Mouse (Mus musculus) limb, embryonic 11.5 days (tissue): ENCODE results near the gene Tmem132d. TPM values are rescaled to one million over a fixed set of nuclear protein-coding genes. Genes with fewer than 3 reads are reported as not detected.

Experiments used
- ATAC-seq: fragments of 200-750 bp; cut with Nextera tagmentation; 2 replicates; pipeline ENCODE4 v1.8.0; 2017; ENCODE audit warnings: low read depth; ENCODE audit not compliant: insufficient number of reproducible peaks, low FRiP score, low TSS enrichment
- DNase-seq: peaks from one replicate; pipeline ENCODE4 v3.0.0-alpha.2; 2015; ENCODE audit warnings: low spot score
- H3K27ac ChIP-seq: fragments of 300-500 bp; sonication (generic); replicated peaks from 2 replicates; pipeline ENCODE4 v1.5.1; 2014; ENCODE audit warnings: low read depth, mild to moderate bottlenecking, low read length
- H3K27me3 ChIP-seq: fragments of 300-500 bp; sonication (generic); 2 replicates; pipeline ENCODE4 v1.6.1; 2014; ENCODE audit warnings: mild to moderate bottlenecking, low read length, mixed read lengths; ENCODE audit not compliant: control insufficient read depth, insufficient read depth
- H3K36me3 ChIP-seq: fragments of 300-500 bp; sonication (generic); 2 replicates; pipeline ENCODE4 v1.6.1; 2014; ENCODE audit warnings: mild to moderate bottlenecking, low read length, moderate library complexity, mixed read lengths; ENCODE audit not compliant: control insufficient read depth, insufficient read depth
- H3K4me1 ChIP-seq: fragments of 300-500 bp; sonication (generic); 2 replicates; pipeline ENCODE4 v1.6.1; 2014; ENCODE audit warnings: low read length, mixed read lengths; ENCODE audit not compliant: control insufficient read depth, insufficient read depth
- H3K4me2 ChIP-seq: fragments of 300-500 bp; sonication (generic); 2 replicates; pipeline ENCODE4 v1.6.1; 2014; ENCODE audit warnings: low read depth, mild to moderate bottlenecking, moderate library complexity; ENCODE audit not compliant: severe bottlenecking
- H3K4me3 ChIP-seq: fragments of 300-500 bp; sonication (generic); 2 replicates; pipeline ENCODE4 v1.5.1; 2014; ENCODE audit warnings: low read depth, low read length
- H3K9ac ChIP-seq: fragments of 300-500 bp; sonication (generic); 2 replicates; pipeline ENCODE4 v1.6.1; 2014; ENCODE audit warnings: mild to moderate bottlenecking, low read length
- H3K9me3 ChIP-seq: fragments of 300-500 bp; sonication (generic); 2 replicates; pipeline ENCODE4 v1.6.1; 2016; ENCODE audit warnings: low read length; ENCODE audit not compliant: control insufficient read depth
- WGBS: fragments of 180-500 bp; shearing (Covaris S2); extraction: QIAGEN DNeasy Blood & Tissue Kit; methylation state at CpG from one replicate; pipeline ENCODE4 v1.1.7; 2014; 5-methylcytosine and 5-hydroxymethylcytosine counted together
- polyA plus RNA-seq: library from polyadenylated mRNA; unstranded; fragments of >200 nt; fragmentation: Nextera tagmentation; extraction: Ambion mirVana; gene quantifications from 2 replicates; pipeline ENCODE4 v1.2.1, GENCODE M21; 2014

The Tmem132d gene
- polyA plus RNA-seq, 1 experiment from 2014 or later: 0.60 TPM

- H3K9ac ChIP-seq: no peak overlapping the region
- no peaks in the 10 kb centered on the region for H3K9me3 ChIP-seq
- no peak overlapping the region for H3K4me3 ChIP-seq
- H3K36me3 ChIP-seq: no peaks in the 10 kb centered on the region
- ATAC-seq: no peak
- no peak overlapping the region for H3K4me2 ChIP-seq
- DNase-seq: no peak
- WGBS: 97% methylated on average over 3 of the region's 3 CpGs
- no peak overlapping the region for H3K27ac ChIP-seq
- no peaks in the 10 kb centered on the region for H3K27me3 ChIP-seq
- H3K4me1 ChIP-seq: no peaks in the 10 kb centered on the region
These were observed 288.1 kb downstream of the Tmem132d start for GRCm38 (mm10) chr5:128144799-128145198.

GRCm38 (mm10) chr5:128136818-128137217 lies 296.1 kb downstream of the Tmem132d start:
- Histone ChIP-seq H3K36me3 (no peaks in the 10 kb centered on the region), H3K4me2 (no peak overlapping the region), H3K27me3 (no peaks in the 10 kb centered on the region), H3K9me3 (no peaks in the 10 kb centered on the region), H3K9ac (no peak overlapping the region), H3K4me1 (0 out of 2 replicates have a peak, but pooled peaks cover 6% of the 10 kb centered on the region), H3K27ac (no peak overlapping the region), H3K4me3 (no peak overlapping the region)
- DNase-seq (no peak), ATAC-seq (no peak)
- 59% methylated on average over 8 of the region's 8 CpGs for WGBS

- H3K9me3 ChIP-seq: no peaks in the 10 kb centered on the region
- H3K36me3 ChIP-seq: no peaks in the 10 kb centered on the region
- H3K4me2 ChIP-seq: no peak overlapping the region
- DNase-seq (no peak), ATAC-seq (no peak)
- no peak overlapping the region for H3K9ac ChIP-seq
- no peaks in the 10 kb centered on the region for H3K4me1 ChIP-seq
- no peak overlapping the region for H3K4me3 ChIP-seq
- H3K27ac ChIP-seq: no peak overlapping the region
- no peaks in the 10 kb centered on the region for H3K27me3 ChIP-seq
- 86% methylated on average over 3 of the region's 3 CpGs for WGBS
These were observed 310.2 kb downstream of the Tmem132d start for GRCm38 (mm10) chr5:128122656-128123055.

- 73% methylated on average over 3 of the region's 3 CpGs for WGBS
- H3K27me3 ChIP-seq: no peaks in the 10 kb centered on the region
- DNase-seq (no peak), ATAC-seq (no peak)
- no peaks in the 10 kb centered on the region for H3K4me1 ChIP-seq
- no peak overlapping the region for H3K9ac ChIP-seq
- no peaks in the 10 kb centered on the region for H3K9me3 ChIP-seq
- H3K4me3 ChIP-seq: no peak overlapping the region
- no peaks in the 10 kb centered on the region for H3K36me3 ChIP-seq
- no peak overlapping the region for H3K27ac ChIP-seq
- H3K4me2 ChIP-seq: no peak overlapping the region
These were observed 313.7 kb downstream of the Tmem132d start for GRCm38 (mm10) chr5:128119171-128119570.

DNA sequence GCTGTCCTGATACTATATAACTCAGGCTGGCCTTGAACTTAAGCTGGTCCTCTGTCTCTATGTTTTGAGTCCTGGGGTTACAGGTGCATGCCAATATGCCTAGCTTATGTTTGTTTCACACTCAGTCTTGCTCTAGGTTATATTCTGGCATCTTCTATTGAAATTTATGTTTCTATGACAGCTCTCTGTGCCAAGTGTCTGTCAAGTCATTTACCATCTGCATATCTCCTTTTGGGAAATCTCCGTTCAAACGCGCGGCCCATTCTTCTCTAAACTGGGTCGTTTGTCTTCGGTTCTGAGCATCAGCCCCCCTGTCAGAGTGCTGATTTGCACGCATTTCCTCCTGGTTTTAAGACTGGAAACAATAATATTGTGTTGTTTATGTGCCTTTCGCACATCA lies 319.8 kb downstream of the Tmem132d start:
- Histone ChIP-seq H3K9me3 (no peaks in the 10 kb centered on the region), H3K4me1 (no peaks in the 10 kb centered on the region), H3K27me3 (no peaks in the 10 kb centered on the region), H3K27ac (no peak overlapping the region), H3K4me2 (no peak overlapping the region), H3K9ac (no peak overlapping the region), H3K4me3 (no peak overlapping the region), H3K36me3 (no peaks in the 10 kb centered on the region)
- 91% methylated on average over 8 of the region's 8 CpGs for WGBS
- DNase-seq (no peak), ATAC-seq (no peak)

DNA sequence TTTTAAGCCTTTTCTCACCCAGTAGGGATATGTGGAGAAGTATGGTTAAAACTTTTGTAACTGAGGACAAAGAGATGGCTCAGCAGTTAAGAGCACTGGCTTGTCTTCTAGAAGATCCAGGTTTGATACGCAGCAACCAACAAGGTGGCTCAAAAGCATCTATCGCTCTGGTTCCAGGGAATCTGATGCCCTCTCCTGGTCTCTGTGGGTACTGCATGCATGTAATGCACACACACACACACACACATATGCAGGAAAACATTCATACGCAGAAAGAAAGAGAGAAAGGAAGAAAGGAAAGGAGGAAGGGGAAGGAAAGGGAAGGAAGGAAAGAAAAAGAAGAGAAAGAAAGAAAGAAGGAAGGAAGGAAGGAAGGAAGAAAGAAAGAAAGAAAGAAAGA lies 320.4 kb downstream of the Tmem132d start:
- 95% methylated on average over 3 of the region's 3 CpGs for WGBS
- H3K4me3 ChIP-seq: no peak overlapping the region

GRCm38 (mm10) chr5:128111664-128112063 lies 321.2 kb downstream of the Tmem132d start:
- Histone ChIP-seq H3K4me3 (no peak overlapping the region), H3K9me3 (no peaks in the 10 kb centered on the region), H3K4me2 (no peak overlapping the region), H3K27ac (no peak overlapping the region), H3K9ac (no peak overlapping the region), H3K36me3 (no peaks in the 10 kb centered on the region), H3K4me1 (no peaks in the 10 kb centered on the region), H3K27me3 (no peaks in the 10 kb centered on the region)
- ATAC-seq (no peak), DNase-seq (no peak)
- WGBS: 79% methylated on average over 5 of the region's 5 CpGs

More for the DNA sequence above, 320.4 kb downstream of the Tmem132d start:
- Histone ChIP-seq H3K36me3 (no peaks in the 10 kb centered on the region), H3K4me2 (no peak overlapping the region), H3K9me3 (no peaks in the 10 kb centered on the region), H3K27ac (no peak overlapping the region), H3K9ac (no peak overlapping the region), H3K4me1 (no peaks in the 10 kb centered on the region), H3K27me3 (no peaks in the 10 kb centered on the region)
- ATAC-seq: no peak
- DNase-seq: no peak

- no peaks in the 10 kb centered on the region for H3K9me3 ChIP-seq
- 50% methylated on average over 8 of the region's 8 CpGs for WGBS
- no peak overlapping the region for H3K27ac ChIP-seq
- ATAC-seq: no peak
- H3K4me3 ChIP-seq: no peak overlapping the region
- no peaks in the 10 kb centered on the region for H3K4me1 ChIP-seq
- H3K27me3 ChIP-seq: no peaks in the 10 kb centered on the region
- H3K4me2 ChIP-seq: no peak overlapping the region
- DNase-seq: no peak
- H3K9ac ChIP-seq: no peak overlapping the region
- H3K36me3 ChIP-seq: no peaks in the 10 kb centered on the region
These were observed 330.3 kb downstream of the Tmem132d start for GRCm38 (mm10) chr5:128102556-128102955.

DNA sequence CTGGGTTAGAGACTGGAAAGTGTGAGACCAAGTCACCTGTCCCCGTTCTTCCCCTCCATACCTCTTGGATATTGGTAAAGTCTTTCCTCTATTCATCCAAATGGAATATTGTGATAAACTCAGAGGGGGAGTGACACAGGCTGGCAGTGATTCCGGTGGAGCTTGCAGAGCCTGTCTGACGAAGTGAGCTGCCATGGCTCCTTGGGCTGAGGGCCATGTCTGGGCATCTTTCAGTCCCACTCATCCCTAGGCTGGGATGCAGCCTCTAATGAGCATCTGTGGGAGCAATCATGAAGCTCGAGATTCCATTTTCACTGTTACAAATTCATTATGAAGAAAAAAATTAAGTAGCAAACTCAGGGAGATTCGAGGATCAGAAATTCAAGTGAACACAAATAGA lies 332.5 kb downstream of the Tmem132d start:
- no peak overlapping the region for H3K4me2 ChIP-seq
- H3K27me3 ChIP-seq: no peaks in the 10 kb centered on the region
- no peak for ATAC-seq
- H3K9ac ChIP-seq: no peak overlapping the region
- no peaks in the 10 kb centered on the region for H3K36me3 ChIP-seq
- WGBS: 87% methylated on average over 5 of the region's 5 CpGs
- H3K27ac ChIP-seq: no peak overlapping the region
- no peak overlapping the region for H3K4me3 ChIP-seq
- no peak for DNase-seq
- no peaks in the 10 kb centered on the region for H3K9me3 ChIP-seq
- H3K4me1 ChIP-seq: no peaks in the 10 kb centered on the region
